Mouse (Mus musculus): Measurements from ENCODE around the gene Glrx. TPM values are rescaled to one million over a fixed set of nuclear protein-coding genes. Genes with fewer than 3 reads are reported as not detected.

The Glrx gene
- total and polyA plus RNA-seq, 2 experiments from 2014 or later = 105 to 156 TPM

GRCm38 (mm10) chr13:75876592-75876991 is 36.9 kb downstream of the Glrx start:
- no peak overlapping the region for H3K9ac ChIP-seq (replicated peaks; ENCODE audit: low read depth, low read length)
- no peak overlapping the region for H3K4me2 ChIP-seq (ENCODE audit: low read depth, low read length)
- ATAC-seq (ENCODE audit: insufficient read depth, low read depth) (no peak), DNase-seq (ENCODE audit: low spot score) (no peak)
- no peaks in the 10 kb centered on the region for H3K27me3 ChIP-seq (ENCODE audit: control insufficient read depth, insufficient read depth, low read length)
- H3K27ac ChIP-seq (ENCODE audit: low read depth) = no peak overlapping the region
- H3K4me3 ChIP-seq (ENCODE audit: low read depth, low read length) = no peak overlapping the region
- H3K4me1 ChIP-seq (ENCODE audit: control insufficient read depth, insufficient read depth) = no peaks in the 10 kb centered on the region
- TF ChIP-seq EP300 (IDR thresholded peaks at IDR 0.05; ENCODE audit: low read depth) (no peak), CTCF (IDR thresholded peaks at IDR 0.05; ENCODE audit: low read depth) (no peak)
- 73% methylated on average over 6 of the region's 6 CpGs for WGBS
- no peaks in the 10 kb centered on the region for H3K9me3 ChIP-seq (replicated peaks; ENCODE audit: control insufficient read depth, low read length)
- peaks cover 20% of the 10 kb centered on the region for H3K36me3 ChIP-seq (replicated peaks; ENCODE audit: control insufficient read depth, insufficient read depth, low read length)

GRCm38 (mm10) chr13:75877907-75878306 is 38.2 kb downstream of the Glrx start:
- no peak overlapping the region for H3K4me2 ChIP-seq (ENCODE audit: low read depth, low read length)
- no peak overlapping the region for H3K27ac ChIP-seq (ENCODE audit: low read depth)
- DNase-seq (ENCODE audit: low spot score) = peak; percentile 77
- no peak overlapping the region for H3K4me3 ChIP-seq (ENCODE audit: low read depth, low read length)
- no peak for ATAC-seq (ENCODE audit: insufficient read depth, low read depth)
- TF ChIP-seq EP300 (IDR thresholded peaks at IDR 0.05; ENCODE audit: low read depth) (no peak), CTCF (IDR thresholded peaks at IDR 0.05; ENCODE audit: low read depth) (peak; percentile 80)
- H3K27me3 ChIP-seq (ENCODE audit: control insufficient read depth, insufficient read depth, low read length) = no peaks in the 10 kb centered on the region
- H3K4me1 ChIP-seq (ENCODE audit: control insufficient read depth, insufficient read depth) = no peaks in the 10 kb centered on the region; the same call in 1 of the 2 replicates
- H3K9me3 ChIP-seq (replicated peaks; ENCODE audit: control insufficient read depth, low read length) = no peaks in the 10 kb centered on the region
- H3K9ac ChIP-seq (replicated peaks; ENCODE audit: low read depth, low read length) = no peak overlapping the region
- H3K36me3 ChIP-seq (replicated peaks; ENCODE audit: control insufficient read depth, insufficient read depth, low read length) = peaks cover 14% of the 10 kb centered on the region

- no peak for TF ChIP-seq CTCF (IDR thresholded peaks at IDR 0.05; ENCODE audit: low read depth)
- TF ChIP-seq EP300 (IDR thresholded peaks at IDR 0.05; ENCODE audit: low read depth) = no peak
- ATAC-seq (ENCODE audit: insufficient read depth, low read depth) (no peak), DNase-seq (ENCODE audit: low spot score) (no peak)
- peaks cover 4% of the 10 kb centered on the region; the same call in 1 of the 2 replicates for H3K4me1 ChIP-seq (ENCODE audit: control insufficient read depth, insufficient read depth)
- H3K9me3 ChIP-seq (replicated peaks; ENCODE audit: control insufficient read depth, low read length) = no peaks in the 10 kb centered on the region
- H3K36me3 ChIP-seq (replicated peaks; ENCODE audit: control insufficient read depth, insufficient read depth, low read length) = peaks cover 9% of the 10 kb centered on the region; the same call in 1 of the 2 replicates
- 77% methylated on average over 3 of the region's 3 CpGs for WGBS
- no peak overlapping the region for H3K4me3 ChIP-seq (ENCODE audit: low read depth, low read length)
- no peak overlapping the region for H3K9ac ChIP-seq (replicated peaks; ENCODE audit: low read depth, low read length)
- H3K27ac ChIP-seq (ENCODE audit: low read depth) = no peak overlapping the region
- H3K27me3 ChIP-seq (ENCODE audit: control insufficient read depth, insufficient read depth, low read length) = no peaks in the 10 kb centered on the region
- H3K4me2 ChIP-seq (ENCODE audit: low read depth, low read length) = no peak overlapping the region
Measured at GRCm38 (mm10) chr13:75879756-75880155, 40.1 kb downstream of the Glrx start.

- DNase-seq (ENCODE audit: low spot score) (no peak), ATAC-seq (ENCODE audit: insufficient read depth, low read depth) (no peak)
- Histone ChIP-seq H3K9ac (replicated peaks; ENCODE audit: low read depth, low read length) (no peak overlapping the region), H3K9me3 (replicated peaks; ENCODE audit: control insufficient read depth, low read length) (no peaks in the 10 kb centered on the region), H3K4me3 (ENCODE audit: low read depth, low read length) (no peak overlapping the region), H3K36me3 (replicated peaks; ENCODE audit: control insufficient read depth, insufficient read depth, low read length) (peaks cover 9% of the 10 kb centered on the region; the same call in 1 of the 2 replicates), H3K27me3 (ENCODE audit: control insufficient read depth, insufficient read depth, low read length) (no peaks in the 10 kb centered on the region), H3K27ac (ENCODE audit: low read depth) (no peak overlapping the region), H3K4me2 (ENCODE audit: low read depth, low read length) (no peak overlapping the region), H3K4me1 (ENCODE audit: control insufficient read depth, insufficient read depth) (peaks cover 4% of the 10 kb centered on the region; the same call in 1 of the 2 replicates)
- 91% methylated on average over 2 of the region's 2 CpGs for whole genome bisulfite sequencing
- no peak for TF ChIP-seq EP300 (IDR thresholded peaks at IDR 0.05; ENCODE audit: low read depth)
- no peak for TF ChIP-seq CTCF (IDR thresholded peaks at IDR 0.05; ENCODE audit: low read depth)
Measured at GRCm38 (mm10) chr13:75880501-75880900, 40.8 kb downstream of the Glrx start.

GRCm38 (mm10) chr13:75883792-75884191 is 44.1 kb downstream of the Glrx start:
- Histone ChIP-seq H3K4me1 (ENCODE audit: control insufficient read depth, insufficient read depth) (peaks cover 4% of the 10 kb centered on the region; the same call in 1 of the 2 replicates), H3K4me2 (ENCODE audit: low read depth, low read length) (no peak overlapping the region), H3K27ac (ENCODE audit: low read depth) (peak overlapping the region; percentile 87), H3K9ac (replicated peaks; ENCODE audit: low read depth, low read length) (no peak overlapping the region), H3K27me3 (ENCODE audit: control insufficient read depth, insufficient read depth, low read length) (no peaks in the 10 kb centered on the region), H3K9me3 (replicated peaks; ENCODE audit: control insufficient read depth, low read length) (no peaks in the 10 kb centered on the region), H3K4me3 (ENCODE audit: low read depth, low read length) (no peak overlapping the region), H3K36me3 (replicated peaks; ENCODE audit: control insufficient read depth, insufficient read depth, low read length) (0 out of 2 replicates have a peak, but pooled peaks cover 7% of the 10 kb centered on the region)
- WGBS = 18% methylated on average over 3 of the region's 3 CpGs
- TF ChIP-seq CTCF (IDR thresholded peaks at IDR 0.05; ENCODE audit: low read depth) (no peak), EP300 (IDR thresholded peaks at IDR 0.05; ENCODE audit: low read depth) (0 out of 2 replicates have a peak, but pooled peaks have one; percentile 29)
- ATAC-seq (ENCODE audit: insufficient read depth, low read depth) (peak; percentile 99), DNase-seq (ENCODE audit: low spot score) (peak; percentile 83)

- TF ChIP-seq EP300 (IDR thresholded peaks at IDR 0.05; ENCODE audit: low read depth) (no peak), CTCF (IDR thresholded peaks at IDR 0.05; ENCODE audit: low read depth) (no peak)
Measured at GRCm38 (mm10) chr13:75891868-75892267, 52.2 kb downstream of the Glrx start.

More at GRCm38 (mm10) chr13:75891868-75892267, 52.2 kb downstream of the Glrx start:
- 85% methylated on average over 4 of the region's 4 CpGs for WGBS
- Histone ChIP-seq H3K9ac (replicated peaks; ENCODE audit: low read depth, low read length) (no peak overlapping the region), H3K36me3 (replicated peaks; ENCODE audit: control insufficient read depth, insufficient read depth, low read length) (peaks cover 21% of the 10 kb centered on the region), H3K4me2 (ENCODE audit: low read depth, low read length) (no peak overlapping the region), H3K4me1 (ENCODE audit: control insufficient read depth, insufficient read depth) (no peaks in the 10 kb centered on the region), H3K9me3 (replicated peaks; ENCODE audit: control insufficient read depth, low read length) (no peaks in the 10 kb centered on the region), H3K27ac (ENCODE audit: low read depth) (no peak overlapping the region), H3K27me3 (ENCODE audit: control insufficient read depth, insufficient read depth, low read length) (no peaks in the 10 kb centered on the region), H3K4me3 (ENCODE audit: low read depth, low read length) (no peak overlapping the region)
- no peak for DNase-seq (ENCODE audit: low spot score)
- no peak for ATAC-seq (ENCODE audit: insufficient read depth, low read depth)
